ENCODE assay signal across 12 mouse cellular contexts in genomic region chr1:86229184-86229829, GRCm38 (mm10).
DNase-seq lines count a peak whose midpoint lies in the region; ATAC-seq and TF ChIP-seq lines count a peak whose summit lies in the region.
"Had no signal": no experiment of that assay in that cellular context is flagged by ENCODE, and none has a peak within 500 bp of the region (broad histone marks: within the 10 kb centered on the region; RNA-seq: fewer than 3 reads in every experiment).

No protein-coding gene starts in this region.

- no peak for TF ChIP-seq POLR2A in thymus, adult 2 months (IDR thresholded peaks at IDR 0.05; ENCODE audit: control insufficient read depth, extremely low read depth, insufficient read depth, low read length, poor library complexity)

- H3K27ac ChIP-seq in thymus, adult 2 months (ENCODE audit: control insufficient read depth, insufficient read depth, low read length) = peak overlapping the region; percentile 41; the same call in 1 of the 2 replicates
- H3K27ac ChIP-seq: embryonic facial prominence, embryonic 12.5 days had no signal

- TF ChIP-seq CTCF in thymus, adult 2 months (IDR thresholded peaks at IDR 0.05; ENCODE audit: borderline replicate concordance, control insufficient read depth, extremely low read depth, insufficient read depth, low read length, poor library complexity) = no peak

- peak; percentile 12 to 28 for DNase-seq in heart, adult 18-20 months
- DNase-seq in heart, postnatal 25 days (ENCODE audit: low spot score) = no peak
- DNase-seq in thymus, adult 2 months = no peak
- no peak for DNase-seq in thymus, postnatal 4 days
- DNase-seq in urinary bladder, adult 2 months (ENCODE audit: low spot score) = no peak
- DNase-seq in left cerebral cortex, adult 8-10 months (ENCODE audit: low spot score in 2 of 2) = no peak
- no peak for DNase-seq in cerebellum, postnatal 14 days
- DNase-seq: kidney, adult 8-10 months; layer of hippocampus, postnatal 36 days; right cerebral cortex, postnatal 4 days had no signal

- no peaks in the 10 kb centered on the region for H3K36me3 ChIP-seq in thymus, adult 2 months (ENCODE audit: control insufficient read depth, insufficient read depth, low read length)
- H3K36me3 ChIP-seq: embryonic facial prominence, embryonic 12.5 days had no signal

- H3K27me3 ChIP-seq in thymus, adult 2 months (ENCODE audit: control insufficient read depth, insufficient read depth, low read length) = no peaks in the 10 kb centered on the region
- H3K27me3 ChIP-seq: embryonic facial prominence, embryonic 12.5 days had no signal

- H3K4me1 ChIP-seq in thymus, adult 2 months (replicated peaks; ENCODE audit: control insufficient read depth, insufficient read depth, low read length) = peaks cover 13% of the 10 kb centered on the region

- H3K4me3 ChIP-seq in thymus, adult 2 months (ENCODE audit: control insufficient read depth, insufficient read depth, low read length) = no peak overlapping the region
- H3K4me3 ChIP-seq: embryonic facial prominence, embryonic 12.5 days had no signal

- intact Hi-C loops in heart, postnatal 25 days (cut with DNase I) = no loop called here

- peak; percentile 71 for ATAC-seq in megakaryocyte, adult 5-6 weeks (ENCODE audit: poor library complexity, severe bottlenecking)

- WGBS in thymus, adult 2 months = 80% methylated on average over 9 of the region's 9 CpGs

Comparison
In these comparisons a context has a peak if more than half of its experiments do, and no peak if none do; other contexts are left out.
1. DNase-seq: peak in heart, adult 18-20 months (2 of 2); none in heart, postnatal 25 days (single experiment), thymus, adult 2 months (single experiment), thymus, postnatal 4 days (single experiment), urinary bladder, adult 2 months (single experiment), left cerebral cortex, adult 8-10 months (0 of 2) and cerebellum, postnatal 14 days (0 of 2).